22 mouse cellular contexts compared by ENCODE assay signal in the genomic region with DNA sequence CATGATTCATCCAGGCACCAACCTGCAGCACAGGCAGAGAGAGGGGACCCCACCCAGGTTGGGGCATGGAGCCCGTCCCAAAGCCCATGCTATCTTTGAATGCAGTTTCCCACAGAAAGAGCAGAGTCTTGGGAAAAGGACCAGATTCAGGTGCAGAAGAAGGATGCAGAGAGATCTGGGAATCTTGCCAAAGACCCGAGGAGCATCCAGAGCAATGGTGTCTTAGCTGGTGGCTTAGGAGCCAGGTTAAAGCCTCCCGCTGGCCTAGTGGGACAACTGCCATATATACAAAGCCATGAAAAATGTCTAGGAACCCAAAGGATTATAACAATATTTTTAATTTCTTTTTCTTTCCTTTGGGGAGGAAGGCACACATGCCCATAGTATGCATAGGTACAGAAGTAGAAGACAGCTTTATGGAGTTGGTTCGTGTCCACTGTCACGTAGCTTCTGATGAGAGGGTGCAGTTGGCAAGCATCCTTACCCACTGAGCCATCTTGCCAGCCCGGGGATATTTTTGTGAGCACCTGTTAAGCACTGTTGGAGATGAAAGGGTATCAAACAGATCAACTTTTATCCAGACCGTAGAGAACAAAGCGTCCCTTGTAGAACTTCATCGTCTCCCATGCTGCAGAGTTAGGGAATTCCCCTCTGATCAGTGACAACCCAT. TPM values are rescaled to one million over a fixed set of nuclear protein-coding genes. Genes with fewer than 3 reads are reported as not detected.
DNase-seq lines count a peak whose midpoint lies in the region; ATAC-seq lines count a peak whose summit lies in the region.
"Had no signal": no experiment of that assay in that cellular context is flagged by ENCODE, and none has a peak within 500 bp of the region (broad histone marks: within the 10 kb centered on the region; RNA-seq: fewer than 3 reads in every experiment).

No protein-coding gene starts in this region.

- WGBS in hindbrain, embryonic 13.5 days: 95% methylated on average over 9 of the region's 9 CpGs

- no peak overlapping the region for H3K4me2 ChIP-seq in hindbrain, embryonic 13.5 days
- H3K4me2 ChIP-seq: hindbrain, embryonic 12.5 days; intestine, embryonic 15.5 days; kidney, embryonic 15.5 days had no signal

- ATAC-seq in activated CD4-positive, CD25-positive, alpha-beta regulatory T cell, adult 4 months: peak; percentile 23
- ATAC-seq in hindbrain, embryonic 13.5 days (ENCODE audit: low FRiP score): no peak
- ATAC-seq: forebrain, embryonic 14.5 days; hindbrain, postnatal 0 days; intestine, embryonic 15.5 days had no signal

- peaks cover 4% of the 10 kb centered on the region; the same call in 1 of the 2 replicates for H3K9me3 ChIP-seq in hindbrain, embryonic 13.5 days
- H3K9me3 ChIP-seq: intestine, embryonic 15.5 days; kidney, embryonic 15.5 days had no signal

- H3K27ac ChIP-seq in hindbrain, embryonic 13.5 days: no peak overlapping the region
- H3K27ac ChIP-seq: embryonic facial prominence, embryonic 10.5 days; forebrain, embryonic 10.5 days; gastrocnemius, adult 2 months; hindbrain, embryonic 12.5 days; hindbrain, postnatal 0 days; intestine, embryonic 15.5 days; kidney, embryonic 15.5 days had no signal

- no peak overlapping the region for H3K9ac ChIP-seq in hindbrain, embryonic 13.5 days
- H3K9ac ChIP-seq: hindbrain, embryonic 12.5 days; intestine, embryonic 15.5 days; kidney, embryonic 15.5 days had no signal

- no peaks in the 10 kb centered on the region for H3K27me3 ChIP-seq in hindbrain, embryonic 13.5 days
- H3K27me3 ChIP-seq: CH12.LX; hindbrain, embryonic 12.5 days; intestine, embryonic 15.5 days; kidney, embryonic 15.5 days had no signal

- peaks cover 12% of the 10 kb centered on the region for H3K4me1 ChIP-seq in hindbrain, embryonic 13.5 days (replicated peaks)
- H3K4me1 ChIP-seq: embryonic facial prominence, embryonic 10.5 days; intestine, embryonic 15.5 days; kidney, embryonic 15.5 days had no signal

- H3K36me3 ChIP-seq in hindbrain, embryonic 13.5 days: peaks cover 28% of the 10 kb centered on the region

- H3K4me3 ChIP-seq in hindbrain, embryonic 13.5 days: no peak overlapping the region
- H3K4me3 ChIP-seq: embryonic facial prominence, embryonic 10.5 days; forebrain, embryonic 10.5 days; gastrocnemius, adult 2 months; hindbrain, embryonic 12.5 days; intestine, embryonic 15.5 days; kidney, embryonic 15.5 days had no signal

- peak; percentile 62 to 70 for DNase-seq in cerebellum, adult 18-20 months
- peak; percentile 74 for DNase-seq in cerebellum, adult 9-11 months
- peak; percentile 42 to 66 for DNase-seq in cerebellum, postnatal 36 days
- no peak for DNase-seq in adrenal gland, postnatal 36 days
- no peak for DNase-seq in urinary bladder, postnatal 10 days (ENCODE audit: low spot score)
- DNase-seq: adrenal gland, adult 8-10 months; gastrocnemius, adult 2 months; gastrocnemius, postnatal 25 days; heart, adult 11 months; heart, postnatal 10 days; heart, postnatal 4 days; kidney, adult 2 months had no signal

RNA-seq across cellular contexts. Expression of gene Traf3, which starts 45.1 kb away (rescaled TPM):
- polyA plus RNA-seq in activated CD4-positive, CD25-positive, alpha-beta regulatory T cell, adult 4 months (2017; shearing (Covaris generic)): 10 to 100 TPM; 14.4 to 15.5 TPM
- polyA plus RNA-seq in hindbrain, embryonic 13.5 days (2015; fragmentation: Nextera tagmentation; extraction: Ambion mirVana): 15.6 and 17.0 TPM in 2 replicates
- 10 to 100 TPM; 28.9 to 30.9 TPM for total RNA-seq in adrenal gland, postnatal 36 days (2021)

Comparison
In these comparisons a context has a peak if more than half of its experiments do, and no peak if none do; other contexts are left out.
1. DNase-seq: peak in cerebellum, adult 18-20 months (2 of 2), cerebellum, adult 9-11 months (single experiment) and cerebellum, postnatal 36 days (2 of 2); none in adrenal gland, postnatal 36 days (0 of 2) and urinary bladder, postnatal 10 days (single experiment).